Mouse (Mus musculus) c-Kit-negative CD71-positive TER-119-positive erythroid progenitor cells, embryonic 14.5 days (primary cell): Measurements from ENCODE around the gene Arl3.
"Not testable (repeated sequence)": the region's sequence is repeated elsewhere in the genome, so short reads cannot be mapped to it uniquely, and the experiment has no call there.

ENCODE experiments used
- DNase-seq: peaks from one replicate; pipeline ENCODE4 v3.0.0-alpha.2; 2013; ENCODE audit warnings: low read depth, low spot score

Arl3 gene

GRCm38 (mm10) chr19:46591575-46591974 is 18.6 kb upstream of the Arl3 start:
- DNase-seq, result no peak

- DNase-seq, result peak; percentile 62
Measured at GRCm38 (mm10) chr19:46587823-46588508, 15.0 kb upstream of the Arl3 start.

- no peak for DNase-seq
Measured at GRCm38 (mm10) chr19:46575196-46575595, 2.2 kb upstream of the Arl3 start.

GRCm38 (mm10) chr19:46573990-46574389 is 992 bp upstream of the Arl3 start:
- no peak for DNase-seq

GRCm38 (mm10) chr19:46572548-46572947 is 450 bp downstream of the Arl3 start:
- DNase-seq, result peak; percentile 17

GRCm38 (mm10) chr19:46571878-46572244 is 1.1 kb downstream of the Arl3 start:
- no peak for DNase-seq

GRCm38 (mm10) chr19:46571211-46571877 is 1.7 kb downstream of the Arl3 start:
- DNase-seq, result not testable (repeated sequence)

- DNase-seq, result no peak
Measured at GRCm38 (mm10) chr19:46564043-46564462, 8.9 kb downstream of the Arl3 start.

GRCm38 (mm10) chr19:46563603-46564002 is 9.4 kb downstream of the Arl3 start:
- DNase-seq, result no peak

GRCm38 (mm10) chr19:46562581-46563515 is 10.2 kb downstream of the Arl3 start:
- no peak for DNase-seq

GRCm38 (mm10) chr19:46562132-46562531 is 10.9 kb downstream of the Arl3 start:
- peak; percentile 35 for DNase-seq

- DNase-seq, result no peak
Measured at GRCm38 (mm10) chr19:46558631-46559030, 14.4 kb downstream of the Arl3 start.

GRCm38 (mm10) chr19:46558009-46558408 is 15.0 kb downstream of the Arl3 start:
- no peak for DNase-seq

GRCm38 (mm10) chr19:46553541-46553955 is 19.4 kb downstream of the Arl3 start:
- peak; percentile 36 for DNase-seq

- no peak for DNase-seq
Measured at GRCm38 (mm10) chr19:46552496-46552895, 20.5 kb downstream of the Arl3 start.

GRCm38 (mm10) chr19:46550385-46550784 is 22.6 kb downstream of the Arl3 start:
- no peak for DNase-seq

- no peak for DNase-seq
Measured at GRCm38 (mm10) chr19:46548110-46548509, 24.9 kb downstream of the Arl3 start.

- no peak for DNase-seq
Measured at GRCm38 (mm10) chr19:46547565-46547964, 25.4 kb downstream of the Arl3 start.

- DNase-seq, result no peak
Measured at GRCm38 (mm10) chr19:46542750-46543149, 30.2 kb downstream of the Arl3 start.

- DNase-seq, result no peak
Measured at GRCm38 (mm10) chr19:46538213-46538612, 34.8 kb downstream of the Arl3 start.

GRCm38 (mm10) chr19:46537357-46537756 is 35.6 kb downstream of the Arl3 start:
- no peak for DNase-seq

GRCm38 (mm10) chr19:46534542-46535098 is 38.4 kb downstream of the Arl3 start:
- no peak for DNase-seq
